Mouse (Mus musculus): ENCODE measurements around the gene Zdhhc22. TPM values are rescaled to one million over a fixed set of nuclear protein-coding genes. Genes with fewer than 3 reads are reported as not detected.

The Zdhhc22 gene
- total and polyA plus RNA-seq, 3 experiments, result 0.10 TPM; not detected in 2

DNA sequence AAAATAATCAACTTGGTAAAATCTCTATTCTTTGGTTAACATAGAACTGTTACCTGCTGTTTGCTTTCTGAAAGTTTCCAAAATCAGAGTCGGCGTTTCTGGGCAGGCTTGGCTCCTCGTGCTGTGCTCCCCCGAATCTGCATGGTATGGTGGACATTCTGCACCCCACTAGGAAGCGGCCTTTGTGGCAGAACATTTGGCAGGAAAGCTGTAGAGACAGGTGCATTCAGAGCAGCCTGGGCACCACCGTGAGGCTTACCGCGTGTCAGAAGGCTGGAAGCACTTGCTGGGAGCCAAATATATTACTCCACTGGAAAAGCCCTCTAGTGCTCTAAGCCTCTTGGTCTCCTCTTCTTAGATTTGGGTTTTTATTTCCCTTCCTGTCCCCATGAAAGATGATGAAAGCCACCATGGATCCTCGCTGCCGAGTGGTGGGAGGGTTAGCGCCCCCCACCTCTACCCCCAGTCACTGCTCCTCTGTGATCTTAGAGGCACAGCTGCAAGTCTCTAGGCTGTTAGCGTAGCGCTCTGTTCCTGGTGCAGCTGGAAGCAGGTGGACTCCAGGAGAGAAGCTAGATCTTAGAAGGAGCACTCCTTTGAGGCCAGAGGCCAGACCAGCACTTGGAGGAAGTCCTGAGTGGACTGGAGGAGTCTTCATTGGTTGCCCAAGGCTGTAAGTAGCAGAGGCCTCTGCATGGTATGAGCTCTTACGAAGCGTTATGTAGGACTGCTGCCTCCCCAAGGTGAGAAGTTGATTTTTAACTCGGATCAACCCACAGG lies 25.8 kb downstream of the Zdhhc22 start:
- H3K36me3 ChIP-seq (ENCODE audit: control insufficient read depth in 1 of 2, insufficient read depth in 2 of 2, low read length in 2 of 2), result peaks cover 0 to 12% of the 10 kb centered on the region in 2 experiments; a peak in 3 of 4 replicates
- H3K27ac ChIP-seq (ENCODE audit: control insufficient read depth, low read depth, low read length), result no peak overlapping the region
- no peak overlapping the region for H3K9ac ChIP-seq (ENCODE audit: control insufficient read depth, low read depth, low read length, poor library complexity, severe bottlenecking)
- no peaks in the 10 kb centered on the region for H3K79me2 ChIP-seq (ENCODE audit: control insufficient read depth, insufficient read depth, low read length, poor library complexity)
- TF ChIP-seq ZC3H11A (IDR thresholded peaks at IDR 0.05; ENCODE audit: low read depth, low read length) (no peak), RCOR1 (IDR thresholded peaks at IDR 0.05; ENCODE audit: low read depth, low read length) (no peak), E2F4 (IDR thresholded peaks at IDR 0.05; ENCODE audit: borderline replicate concordance, low read depth, low read length) (no peak), ZMIZ1 (IDR thresholded peaks at IDR 0.05; ENCODE audit: low read depth, low read length) (no peak), MXI1 (IDR thresholded peaks at IDR 0.05; ENCODE audit: low read depth, low read length) (no peak), USF1 (IDR thresholded peaks at IDR 0.05; ENCODE audit: low read depth, low read length) (no peak), MYB (IDR thresholded peaks at IDR 0.05; ENCODE audit: low read depth, low read length) (no peak), MAZ (IDR thresholded peaks at IDR 0.05; ENCODE audit: low read depth, low read length) (no peak), ETS1 (IDR thresholded peaks at IDR 0.05; ENCODE audit: low read depth, low read length) (no peak), POLR2A (IDR thresholded peaks at IDR 0.05; ENCODE audit: control insufficient read depth in 1 of 2, insufficient read depth in 1 of 2, low read depth in 1 of 2, low read length in 2 of 2, poor library complexity in 1 of 2) (no peak)
- peaks cover 9 to 14% of the 10 kb centered on the region in 2 experiments for H3K4me1 ChIP-seq (ENCODE audit: control insufficient read depth in 1 of 2, insufficient read depth in 2 of 2, low read length in 2 of 2)
- H3K9me3 ChIP-seq (replicated peaks; ENCODE audit: insufficient read depth, low read length), result no peaks in the 10 kb centered on the region
- no peaks in the 10 kb centered on the region for H3K27me3 ChIP-seq (ENCODE audit: control insufficient read depth in 1 of 2, insufficient read depth in 2 of 2, low read length in 2 of 2)
- DNase-seq (ENCODE audit: low read depth, low spot score), result no peak
- no peak overlapping the region for H3K4me3 ChIP-seq (ENCODE audit: control insufficient read depth in 1 of 2, insufficient read depth in 1 of 2, low read depth in 2 of 2, low read length in 2 of 2)

DNA sequence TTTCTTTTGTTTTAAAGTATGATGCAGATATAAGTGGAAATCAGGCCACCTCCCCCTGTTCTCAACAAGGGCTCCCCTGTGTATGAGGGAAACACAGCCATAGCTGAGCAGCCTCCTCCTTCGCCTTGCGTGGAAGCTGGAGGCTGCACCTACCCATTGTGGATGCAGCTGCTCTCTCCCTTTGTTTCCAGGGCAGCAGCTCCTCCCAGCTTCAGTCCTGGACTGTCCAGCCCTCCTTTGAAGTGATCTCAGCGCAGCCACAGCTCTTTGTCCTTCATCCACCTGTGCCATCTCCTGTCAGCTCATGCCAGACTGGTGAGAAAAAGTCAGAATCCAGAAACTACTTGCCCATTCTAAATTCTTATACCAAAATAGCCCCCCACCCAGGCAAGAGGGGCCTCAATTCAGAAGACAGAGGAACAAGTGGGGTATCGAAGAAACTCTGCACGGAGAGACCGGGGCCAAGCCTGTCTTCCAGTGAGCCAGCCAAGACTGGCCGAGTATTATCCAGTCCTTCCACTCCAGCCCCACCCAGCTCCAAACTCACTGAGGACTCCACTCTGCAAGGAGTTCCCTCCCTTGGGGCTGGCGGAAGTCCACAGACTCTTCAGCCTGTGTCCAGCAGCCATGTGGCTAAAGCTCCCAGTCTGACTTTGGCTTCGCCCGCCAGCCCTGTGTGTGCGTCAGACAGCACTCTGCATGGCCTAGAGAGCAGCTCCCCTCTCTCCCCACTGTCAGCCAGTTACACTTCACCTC lies 28.5 kb downstream of the Zdhhc22 start:
- no peak for TF ChIP-seq EP300 (IDR thresholded peaks at IDR 0.05; ENCODE audit: low read depth in 1 of 2, low read length in 2 of 2)
- H3K9ac ChIP-seq (ENCODE audit: control insufficient read depth, low read depth, low read length, poor library complexity, severe bottlenecking), result no peak overlapping the region

DNA sequence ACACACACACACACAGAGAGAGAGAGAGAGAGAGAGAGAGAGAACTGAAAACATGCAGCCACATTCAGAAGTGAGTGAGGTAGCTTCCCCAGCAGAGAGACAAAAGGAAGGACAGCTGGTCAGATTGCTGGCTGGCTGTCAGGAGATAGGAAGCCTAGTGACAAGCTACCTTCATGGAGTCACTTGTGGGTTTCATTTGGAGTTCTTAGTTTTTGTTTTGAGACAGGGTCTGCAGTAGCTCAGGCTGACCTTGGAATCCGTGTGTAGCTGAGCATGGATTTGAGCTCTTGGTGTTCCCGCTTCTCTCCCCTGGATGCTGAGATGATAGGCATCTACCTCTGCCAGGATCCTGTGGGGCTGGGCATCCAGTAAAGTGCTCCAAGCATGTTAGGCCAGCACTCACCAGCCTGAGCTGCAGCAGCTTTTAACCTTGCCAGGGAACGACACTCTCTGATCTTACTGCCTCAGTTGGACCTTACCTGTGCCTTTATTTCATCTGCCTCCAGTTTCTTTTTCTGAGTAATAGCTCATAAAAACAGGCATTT lies 29.4 kb downstream of the Zdhhc22 start:
- Histone ChIP-seq H3K27me3 (ENCODE audit: control insufficient read depth in 1 of 2, insufficient read depth in 2 of 2, low read length in 2 of 2) (no peaks in the 10 kb centered on the region), H3K27ac (ENCODE audit: control insufficient read depth, low read depth, low read length) (no peak overlapping the region), H3K4me3 (ENCODE audit: control insufficient read depth in 1 of 2, insufficient read depth in 1 of 2, low read depth in 2 of 2, low read length in 2 of 2) (no peak overlapping the region), H3K36me3 (ENCODE audit: control insufficient read depth in 1 of 2, insufficient read depth in 2 of 2, low read length in 2 of 2) (peaks cover 0 to 13% of the 10 kb centered on the region in 2 experiments; a peak in 2 of 4 replicates), H3K9me3 (replicated peaks; ENCODE audit: insufficient read depth, low read length) (no peaks in the 10 kb centered on the region), H3K9ac (ENCODE audit: control insufficient read depth, low read depth, low read length, poor library complexity, severe bottlenecking) (no peak overlapping the region), H3K4me1 (ENCODE audit: control insufficient read depth in 1 of 2, insufficient read depth in 2 of 2, low read length in 2 of 2) (no peaks in the 10 kb centered on the region), H3K79me2 (ENCODE audit: control insufficient read depth, insufficient read depth, low read length, poor library complexity) (no peaks in the 10 kb centered on the region)
- TF ChIP-seq UBTF (IDR thresholded peaks at IDR 0.05; ENCODE audit: borderline replicate concordance, insufficient read depth, low read depth, low read length) (no peak), POLR2AphosphoS5 (IDR thresholded peaks at IDR 0.05; ENCODE audit: borderline replicate concordance, low read depth, low read length) (no peak), ZKSCAN1 (IDR thresholded peaks at IDR 0.05; ENCODE audit: low read depth, low read length) (no peak), ELF1 (IDR thresholded peaks at IDR 0.05; ENCODE audit: low read depth, low read length) (no peak), JUND (IDR thresholded peaks at IDR 0.05; ENCODE audit: low read depth, low read length) (no peak), NELFE (IDR thresholded peaks at IDR 0.05; ENCODE audit: low read depth, low read length) (no peak)
- no peak for DNase-seq (ENCODE audit: low read depth, low spot score)

More for the DNA sequence above, 28.5 kb downstream of the Zdhhc22 start:
- no peak overlapping the region for H3K27ac ChIP-seq (ENCODE audit: control insufficient read depth, low read depth, low read length)
- H3K27me3 ChIP-seq (ENCODE audit: control insufficient read depth in 1 of 2, insufficient read depth in 2 of 2, low read length in 2 of 2), result no peaks in the 10 kb centered on the region
- no peaks in the 10 kb centered on the region for H3K9me3 ChIP-seq (replicated peaks; ENCODE audit: insufficient read depth, low read length)
- peaks cover 0 to 10% of the 10 kb centered on the region in 2 experiments; a peak in 2 of 4 replicates for H3K36me3 ChIP-seq (ENCODE audit: control insufficient read depth in 1 of 2, insufficient read depth in 2 of 2, low read length in 2 of 2)
- no peak overlapping the region for H3K4me3 ChIP-seq (ENCODE audit: control insufficient read depth in 1 of 2, insufficient read depth in 1 of 2, low read depth in 2 of 2, low read length in 2 of 2)
- no peaks in the 10 kb centered on the region for H3K4me1 ChIP-seq (ENCODE audit: control insufficient read depth in 1 of 2, insufficient read depth in 2 of 2, low read length in 2 of 2)
- no peaks in the 10 kb centered on the region for H3K79me2 ChIP-seq (ENCODE audit: control insufficient read depth, insufficient read depth, low read length, poor library complexity)
- DNase-seq (ENCODE audit: low read depth, low spot score), result no peak
